Mouse (Mus musculus): Measurements from ENCODE around the gene Ddah1. TPM values are rescaled to one million over a fixed set of nuclear protein-coding genes. Genes with fewer than 3 reads are reported as not detected.

The Ddah1 gene
- polyA plus RNA-seq, 1 experiment from 2014 or later = 42.1 TPM

- no peaks in the 10 kb centered on the region for H3K36me3 ChIP-seq
- no peak overlapping the region for H3K9ac ChIP-seq
- no peak overlapping the region for H3K27ac ChIP-seq (replicated peaks)
- H3K4me2 ChIP-seq (replicated peaks) = no peak overlapping the region
- H3K4me1 ChIP-seq = peaks cover 5% of the 10 kb centered on the region; the same call in 1 of the 2 replicates
- WGBS = 79% methylated on average over 9 of the region's 9 CpGs
- no peaks in the 10 kb centered on the region for H3K27me3 ChIP-seq
- no peak overlapping the region for H3K4me3 ChIP-seq (replicated peaks)
- ATAC-seq (ENCODE audit: insufficient number of reproducible peaks, low FRiP score, low TSS enrichment, low read depth) = no peak
- H3K9me3 ChIP-seq (replicated peaks) = no peaks in the 10 kb centered on the region
Measured at GRCm38 (mm10) chr3:145787303-145787702, 28.8 kb downstream of the Ddah1 start.

- no peaks in the 10 kb centered on the region for H3K27me3 ChIP-seq
- no peak overlapping the region for H3K27ac ChIP-seq (replicated peaks)
- no peak overlapping the region for H3K4me2 ChIP-seq (replicated peaks)
- no peak for ATAC-seq (ENCODE audit: insufficient number of reproducible peaks, low FRiP score, low TSS enrichment, low read depth)
- 85% methylated on average over 7 of the region's 7 CpGs for WGBS
- H3K9ac ChIP-seq = no peak overlapping the region
- H3K4me3 ChIP-seq (replicated peaks) = no peak overlapping the region
- no peaks in the 10 kb centered on the region for H3K36me3 ChIP-seq
- no peaks in the 10 kb centered on the region for H3K9me3 ChIP-seq (replicated peaks)
- H3K4me1 ChIP-seq = no peaks in the 10 kb centered on the region
Measured at GRCm38 (mm10) chr3:145789114-145789513, 30.6 kb downstream of the Ddah1 start.

GRCm38 (mm10) chr3:145790233-145790632 lies 31.8 kb downstream of the Ddah1 start:
- ATAC-seq (ENCODE audit: insufficient number of reproducible peaks, low FRiP score, low TSS enrichment, low read depth) = no peak
- H3K4me1 ChIP-seq = no peaks in the 10 kb centered on the region
- no peaks in the 10 kb centered on the region for H3K9me3 ChIP-seq (replicated peaks)
- H3K4me3 ChIP-seq (replicated peaks) = no peak overlapping the region
- H3K4me2 ChIP-seq (replicated peaks) = no peak overlapping the region
- H3K9ac ChIP-seq = no peak overlapping the region
- no peak overlapping the region for H3K27ac ChIP-seq (replicated peaks)
- H3K36me3 ChIP-seq = no peaks in the 10 kb centered on the region
- H3K27me3 ChIP-seq = no peaks in the 10 kb centered on the region
- WGBS = 80% methylated on average over 3 of the region's 3 CpGs

GRCm38 (mm10) chr3:145790709-145791108 lies 32.2 kb downstream of the Ddah1 start:
- Histone ChIP-seq H3K27me3 (no peaks in the 10 kb centered on the region), H3K9ac (no peak overlapping the region), H3K4me3 (replicated peaks) (no peak overlapping the region), H3K4me1 (no peaks in the 10 kb centered on the region), H3K36me3 (no peaks in the 10 kb centered on the region), H3K27ac (replicated peaks) (no peak overlapping the region), H3K9me3 (replicated peaks) (no peaks in the 10 kb centered on the region), H3K4me2 (replicated peaks) (no peak overlapping the region)
- WGBS = 62% methylated on average over 4 of the region's 4 CpGs
- no peak for ATAC-seq (ENCODE audit: insufficient number of reproducible peaks, low FRiP score, low TSS enrichment, low read depth)

- H3K9ac ChIP-seq = no peak overlapping the region
- peak overlapping the region; percentile 39; the same call in 1 of the 2 replicates for H3K27ac ChIP-seq (replicated peaks)
- no peaks in the 10 kb centered on the region for H3K27me3 ChIP-seq
- H3K4me1 ChIP-seq = 0 out of 2 replicates have a peak, but pooled peaks cover 16% of the 10 kb centered on the region
- no peaks in the 10 kb centered on the region for H3K36me3 ChIP-seq
- 52% methylated on average over 10 of the region's 10 CpGs for WGBS
- H3K9me3 ChIP-seq (replicated peaks) = no peaks in the 10 kb centered on the region
- no peak overlapping the region for H3K4me3 ChIP-seq (replicated peaks)
- H3K4me2 ChIP-seq (replicated peaks) = no peak overlapping the region
- no peak for ATAC-seq (ENCODE audit: insufficient number of reproducible peaks, low FRiP score, low TSS enrichment, low read depth)
Measured at GRCm38 (mm10) chr3:145794355-145794754, 35.9 kb downstream of the Ddah1 start.

- H3K36me3 ChIP-seq = no peaks in the 10 kb centered on the region
- no peak overlapping the region for H3K9ac ChIP-seq
- ATAC-seq (ENCODE audit: insufficient number of reproducible peaks, low FRiP score, low TSS enrichment, low read depth) = 0 out of 2 replicates have a peak, but pooled peaks have one; percentile 63
- no peaks in the 10 kb centered on the region for H3K9me3 ChIP-seq (replicated peaks)
- 50% methylated on average over 7 of the region's 7 CpGs for WGBS
- no peaks in the 10 kb centered on the region for H3K27me3 ChIP-seq
- no peak overlapping the region for H3K4me3 ChIP-seq (replicated peaks)
- H3K27ac ChIP-seq (replicated peaks) = peak overlapping the region; percentile 51; the same call in 1 of the 2 replicates
- H3K4me1 ChIP-seq = 0 out of 2 replicates have a peak, but pooled peaks cover 16% of the 10 kb centered on the region
- H3K4me2 ChIP-seq (replicated peaks) = no peak overlapping the region
Measured at GRCm38 (mm10) chr3:145795896-145796295, 37.4 kb downstream of the Ddah1 start.

- H3K9me3 ChIP-seq (replicated peaks) = no peaks in the 10 kb centered on the region
- no peak overlapping the region for H3K4me2 ChIP-seq (replicated peaks)
- ATAC-seq (ENCODE audit: insufficient number of reproducible peaks, low FRiP score, low TSS enrichment, low read depth) = no peak
- no peak overlapping the region for H3K9ac ChIP-seq
- H3K36me3 ChIP-seq = no peaks in the 10 kb centered on the region
- 0 out of 2 replicates have a peak, but pooled peaks cover 16% of the 10 kb centered on the region for H3K4me1 ChIP-seq
- H3K27ac ChIP-seq (replicated peaks) = no peak overlapping the region
- WGBS = 79% methylated on average over 10 of the region's 10 CpGs
- no peak overlapping the region for H3K4me3 ChIP-seq (replicated peaks)
- H3K27me3 ChIP-seq = no peaks in the 10 kb centered on the region
Measured at GRCm38 (mm10) chr3:145798042-145798441, 39.6 kb downstream of the Ddah1 start.

- no peak overlapping the region for H3K4me2 ChIP-seq (replicated peaks)
- no peak for ATAC-seq (ENCODE audit: insufficient number of reproducible peaks, low FRiP score, low TSS enrichment, low read depth)
- 29% methylated on average over 6 of the region's 6 CpGs for WGBS
Measured at GRCm38 (mm10) chr3:145798751-145799188, 40.3 kb downstream of the Ddah1 start.

GRCm38 (mm10) chr3:145799365-145799764 lies 40.9 kb downstream of the Ddah1 start:
- H3K4me1 ChIP-seq = 0 out of 2 replicates have a peak, but pooled peaks cover 16% of the 10 kb centered on the region
- no peak for ATAC-seq (ENCODE audit: insufficient number of reproducible peaks, low FRiP score, low TSS enrichment, low read depth)
- 58% methylated on average over 3 of the region's 3 CpGs for WGBS

More at GRCm38 (mm10) chr3:145798751-145799188, 40.3 kb downstream of the Ddah1 start:
- no peak overlapping the region for H3K27ac ChIP-seq (replicated peaks)
- no peaks in the 10 kb centered on the region for H3K36me3 ChIP-seq
- no peak overlapping the region for H3K9ac ChIP-seq
- no peaks in the 10 kb centered on the region for H3K27me3 ChIP-seq
- 0 out of 2 replicates have a peak, but pooled peaks cover 16% of the 10 kb centered on the region for H3K4me1 ChIP-seq
- H3K9me3 ChIP-seq (replicated peaks) = no peaks in the 10 kb centered on the region
- no peak overlapping the region for H3K4me3 ChIP-seq (replicated peaks)

GRCm38 (mm10) chr3:145802106-145802505 lies 43.6 kb downstream of the Ddah1 start:
- Histone ChIP-seq H3K36me3 (no peaks in the 10 kb centered on the region), H3K27me3 (no peaks in the 10 kb centered on the region), H3K4me2 (replicated peaks) (no peak overlapping the region), H3K4me3 (replicated peaks) (no peak overlapping the region), H3K9ac (no peak overlapping the region), H3K27ac (replicated peaks) (no peak overlapping the region), H3K4me1 (0 out of 2 replicates have a peak, but pooled peaks cover 23% of the 10 kb centered on the region), H3K9me3 (replicated peaks) (no peaks in the 10 kb centered on the region)
- WGBS = 55% methylated on average over 6 of the region's 6 CpGs
- ATAC-seq (ENCODE audit: insufficient number of reproducible peaks, low FRiP score, low TSS enrichment, low read depth) = no peak

More at GRCm38 (mm10) chr3:145799365-145799764, 40.9 kb downstream of the Ddah1 start:
- H3K36me3 ChIP-seq = no peaks in the 10 kb centered on the region
- no peak overlapping the region for H3K4me2 ChIP-seq (replicated peaks)
- H3K9me3 ChIP-seq (replicated peaks) = no peaks in the 10 kb centered on the region
- no peaks in the 10 kb centered on the region for H3K27me3 ChIP-seq
- H3K27ac ChIP-seq (replicated peaks) = no peak overlapping the region
- no peak overlapping the region for H3K9ac ChIP-seq
- no peak overlapping the region for H3K4me3 ChIP-seq (replicated peaks)

GRCm38 (mm10) chr3:145805848-145806247 lies 47.4 kb downstream of the Ddah1 start:
- no peak overlapping the region for H3K4me2 ChIP-seq (replicated peaks)
- H3K4me3 ChIP-seq (replicated peaks) = no peak overlapping the region
- 36% methylated on average over 4 of the region's 4 CpGs for whole genome bisulfite sequencing
- H3K4me1 ChIP-seq = 0 out of 2 replicates have a peak, but pooled peaks cover 8% of the 10 kb centered on the region
- no peaks in the 10 kb centered on the region for H3K36me3 ChIP-seq
- H3K27ac ChIP-seq (replicated peaks) = no peak overlapping the region
- no peaks in the 10 kb centered on the region for H3K9me3 ChIP-seq (replicated peaks)
- no peaks in the 10 kb centered on the region for H3K27me3 ChIP-seq
- no peak for ATAC-seq (ENCODE audit: insufficient number of reproducible peaks, low FRiP score, low TSS enrichment, low read depth)
- no peak overlapping the region for H3K9ac ChIP-seq

- H3K4me1 ChIP-seq = 0 out of 2 replicates have a peak, but pooled peaks cover 8% of the 10 kb centered on the region
- H3K9ac ChIP-seq = no peak overlapping the region
- 25% methylated on average over 5 of the region's 5 CpGs for WGBS
- no peak overlapping the region for H3K4me3 ChIP-seq (replicated peaks)
- no peak overlapping the region for H3K27ac ChIP-seq (replicated peaks)
- no peak overlapping the region for H3K4me2 ChIP-seq (replicated peaks)
- H3K36me3 ChIP-seq = no peaks in the 10 kb centered on the region
- H3K27me3 ChIP-seq = no peaks in the 10 kb centered on the region
- ATAC-seq (ENCODE audit: insufficient number of reproducible peaks, low FRiP score, low TSS enrichment, low read depth) = no peak
- no peaks in the 10 kb centered on the region for H3K9me3 ChIP-seq (replicated peaks)
Measured at GRCm38 (mm10) chr3:145806502-145806901, 48.0 kb downstream of the Ddah1 start.

Measured in embryonic facial prominence, embryonic 15.5 days (tissue).